Mouse (Mus musculus) kidney, adult 2 months (tissue): ENCODE measurements at regions not wholly inside any gene's neighbourhood (a gene's known extent, or its start where the extent isn't known, plus 50 kb on each side); places are given as distances from the start of the nearest gene placed in this dataset.

Experiments
- CTCF ChIP-seq: fragments of 200-500 bp; conservative IDR thresholded peaks from 2 replicates; pipeline ENCODE4 v1.5.1; 2011; ENCODE audit warnings: low read depth, mild to moderate bottlenecking, control low read depth, low read length, moderate library complexity, mixed read lengths; ENCODE audit not compliant: insufficient read depth, insufficient read length
- POLR2A ChIP-seq: fragments of 200-500 bp; IDR thresholded peaks from one replicate; pipeline ENCODE4 v1.6.1; 2011; ENCODE audit warnings: low read depth, low read length, control low read depth

- no peak for TF ChIP-seq CTCF
- no peak for TF ChIP-seq POLR2A
Measured at GRCm38 (mm10) chr17:51321868-51322267, 142.7 kb upstream of the Tbc1d5 start.
